Mouse (Mus musculus) ZHBTc4 (cell line): ENCODE results near the gene Slc1a7.

Experiments
- DNase-seq: peaks from one replicate; pipeline ENCODE4 v3.0.0-alpha.2; 2011; ENCODE audit warnings: low read depth, low spot score

Gene Slc1a7

DNA sequence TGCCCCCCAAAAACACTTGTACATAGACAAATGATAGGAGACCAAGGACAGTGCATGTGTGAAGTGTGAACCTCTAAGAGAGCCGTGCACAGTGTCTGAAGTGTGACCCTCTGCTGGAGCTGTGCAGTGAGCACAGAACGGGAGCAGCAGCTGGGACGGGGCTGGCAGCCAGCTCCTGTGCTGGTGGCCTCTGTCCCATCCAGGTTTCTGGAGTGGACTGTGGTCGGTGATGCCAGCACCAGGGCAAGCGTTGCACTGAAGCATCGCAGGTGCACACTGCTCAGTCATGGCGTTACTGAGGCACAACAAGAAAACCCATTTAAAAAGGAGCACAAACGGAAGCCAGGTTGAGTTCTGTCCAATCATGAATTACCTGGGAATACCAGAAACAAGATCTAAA lies 78.0 kb downstream of the Slc1a7 start:
- DNase-seq: no peak

DNA sequence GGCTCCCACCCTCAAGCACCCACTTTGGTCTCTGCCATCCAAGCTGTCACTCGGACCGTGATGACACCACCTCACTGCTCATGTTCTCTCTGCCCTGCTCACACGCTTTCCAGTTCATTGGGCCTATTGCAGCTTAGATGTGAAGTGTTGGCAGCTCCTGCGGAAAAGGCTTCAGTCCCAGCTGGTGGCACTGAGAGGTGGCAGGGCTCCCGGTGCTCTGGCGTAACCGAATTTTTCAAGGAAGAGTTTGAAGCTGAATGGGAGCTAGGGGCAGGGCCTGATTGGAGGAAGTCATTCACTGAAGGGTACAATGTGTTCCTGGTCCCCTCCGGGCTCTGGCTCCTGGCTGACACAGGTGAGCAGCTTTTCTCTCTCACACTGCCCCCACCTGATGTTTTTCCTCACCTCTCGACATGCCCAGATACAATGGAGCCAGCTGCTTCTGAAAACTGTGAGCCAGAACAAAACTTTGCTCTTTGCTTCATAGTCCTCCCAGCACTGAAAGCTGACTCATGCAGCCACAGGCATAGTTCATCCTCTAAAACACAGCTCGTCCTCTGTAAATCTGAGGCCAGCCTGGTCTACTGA lies 83.6 kb downstream of the Slc1a7 start:
- no peak for DNase-seq

DNA sequence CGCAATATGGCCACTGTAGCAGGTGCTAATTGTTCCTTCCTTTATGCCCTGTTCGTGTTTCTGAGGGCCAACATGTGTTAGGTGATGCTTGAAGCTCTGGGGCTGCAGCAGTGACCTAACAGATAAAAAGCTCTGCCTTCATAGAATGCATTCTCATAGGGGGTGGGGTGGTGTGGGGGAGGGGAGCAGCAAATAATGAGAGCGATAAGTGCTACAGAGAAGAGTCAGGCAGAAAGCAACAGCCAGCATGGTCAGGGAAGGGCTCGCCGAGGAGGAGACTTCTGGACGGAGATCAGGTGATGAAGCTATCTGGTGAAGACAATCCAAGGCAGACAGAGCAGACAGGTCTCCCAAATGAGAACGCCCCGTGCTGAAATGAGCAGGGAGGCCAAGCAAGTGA lies 84.5 kb downstream of the Slc1a7 start:
- DNase-seq: no peak

DNA sequence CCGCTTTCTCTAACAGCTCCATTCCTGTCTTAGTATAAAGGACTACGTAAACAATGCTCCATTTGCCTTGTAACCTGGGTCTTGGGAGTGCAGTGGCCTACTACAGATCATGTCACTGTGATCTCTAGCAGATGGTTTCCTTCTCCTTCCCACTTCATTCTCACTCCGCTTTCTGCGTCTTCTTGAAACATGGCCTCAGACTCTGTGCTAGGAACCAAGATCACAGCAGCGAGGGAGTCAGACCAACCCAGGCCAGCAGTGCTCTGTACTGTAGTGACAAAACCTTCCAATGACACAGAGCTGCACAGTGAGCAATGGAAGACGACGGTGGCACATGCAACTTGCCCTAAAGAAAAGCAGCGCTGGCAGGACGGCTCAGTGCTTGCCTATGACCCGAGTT lies 87.7 kb downstream of the Slc1a7 start:
- DNase-seq: no peak

- DNase-seq: no peak
Observed at GRCm38 (mm10) chr4:108057247-108057646, 89.1 kb downstream of the Slc1a7 start.

- no peak for DNase-seq
Observed at GRCm38 (mm10) chr4:108058166-108058565, 90.0 kb downstream of the Slc1a7 start.

- DNase-seq: no peak
Observed at GRCm38 (mm10) chr4:108059601-108060379, 91.7 kb downstream of the Slc1a7 start.

- no peak for DNase-seq
Observed at GRCm38 (mm10) chr4:108060774-108061173, 92.6 kb downstream of the Slc1a7 start.

DNA sequence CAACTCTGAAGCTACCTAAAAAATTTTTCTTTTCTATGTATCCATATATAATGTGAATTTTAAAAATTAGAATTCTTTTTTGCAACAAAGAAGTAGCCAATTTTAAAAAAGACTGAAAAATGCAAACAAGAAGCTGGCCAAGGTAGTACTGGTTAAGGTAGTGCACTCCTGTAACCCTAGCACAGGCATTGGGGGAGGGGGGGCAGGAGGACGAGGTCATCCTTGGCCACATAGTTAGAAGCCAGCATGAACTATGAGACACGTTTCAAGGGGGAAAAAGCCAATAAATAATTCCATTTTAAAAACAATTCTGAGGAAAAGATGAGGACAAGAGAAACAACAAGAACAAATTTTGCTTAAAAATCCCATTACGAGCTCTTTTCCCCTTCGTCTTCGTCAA lies 94.4 kb downstream of the Slc1a7 start:
- no peak for DNase-seq
